Mouse (Mus musculus) heart, postnatal 0 days (tissue): ENCODE measurements around the gene Ppp1r21. TPM values are rescaled to one million over a fixed set of nuclear protein-coding genes. Genes with fewer than 3 reads are reported as not detected.

Experiments
- ATAC-seq: fragments of 200-750 bp; cut with Nextera tagmentation; 2 replicates; pipeline ENCODE4 v1.8.0; 2017; ENCODE audit warnings: low read depth, moderate number of reproducible peaks, moderate library complexity; ENCODE audit not compliant: insufficient read depth
- DNase-seq: peaks from one replicate; pipeline ENCODE4 v3.0.0-alpha.2; 2016; ENCODE audit warnings: low spot score
- H3K27ac ChIP-seq: fragments of 300-500 bp; sonication (generic); 2 replicates; pipeline ENCODE4 v1.5.1; 2014; ENCODE audit warnings: low read depth, mild to moderate bottlenecking
- H3K27me3 ChIP-seq: fragments of 300-500 bp; sonication (generic); 2 replicates; pipeline ENCODE4 v1.6.1; 2014; ENCODE audit warnings: low read length, mixed read lengths; ENCODE audit not compliant: control insufficient read depth, insufficient read depth
- H3K36me3 ChIP-seq: fragments of 300-500 bp; sonication (generic); replicated peaks from 2 replicates; pipeline ENCODE4 v1.6.1; 2014; ENCODE audit warnings: low read length, mixed read lengths; ENCODE audit not compliant: control insufficient read depth, insufficient read depth
- H3K4me1 ChIP-seq: fragments of 300-500 bp; sonication (generic); 2 replicates; pipeline ENCODE4 v1.6.1; 2014; ENCODE audit warnings: antibody characterized with exemption; ENCODE audit not compliant: control insufficient read depth, insufficient read depth
- H3K4me2 ChIP-seq: fragments of 300-500 bp; sonication (generic); 2 replicates; pipeline ENCODE4 v1.6.1; 2014; ENCODE audit warnings: low read depth, mild to moderate bottlenecking, low read length, moderate library complexity
- H3K4me3 ChIP-seq: fragments of 300-500 bp; sonication (generic); 2 replicates; pipeline ENCODE4 v1.5.1; 2014; ENCODE audit warnings: low read depth, low read length
- H3K9ac ChIP-seq: fragments of 300-500 bp; sonication (generic); replicated peaks from 2 replicates; pipeline ENCODE4 v1.6.1; 2014; ENCODE audit warnings: low read depth, low read length, mixed read lengths
- H3K9me3 ChIP-seq: fragments of 300-500 bp; sonication (generic); replicated peaks from 2 replicates; pipeline ENCODE4 v1.6.1; 2016; ENCODE audit warnings: low read length; ENCODE audit not compliant: control insufficient read depth
- CTCF ChIP-seq: IDR thresholded peaks from 2 replicates; pipeline ENCODE4 v1.5.1; 2016; ENCODE audit warnings: antibody characterized with exemption, control low read depth, low read depth
- EP300 ChIP-seq: IDR thresholded peaks from 2 replicates; pipeline ENCODE4 v1.6.1; 2016; ENCODE audit warnings: antibody characterized with exemption, low read depth
- WGBS: fragments of 180-500 bp; shearing (Covaris S2); extraction: QIAGEN DNeasy Blood & Tissue Kit; methylation state at CpG from one replicate; pipeline ENCODE4 v1.1.7; 2014; 5-methylcytosine and 5-hydroxymethylcytosine counted together
- polyA plus RNA-seq: library from polyadenylated mRNA; unstranded; fragments of >200 nt; fragmentation: Nextera tagmentation; extraction: Ambion mirVana; gene quantifications from 2 replicates; pipeline ENCODE4 v1.2.1, GENCODE M21; 2015
- total RNA-seq: library from RNA; depleted of rRNA; stranded (reverse); fragments of >200 nt; gene quantifications from 2 replicates; pipeline ENCODE4 v1.2.3, GENCODE M21; 2014; ENCODE audit warnings: low replicate concordance

The Ppp1r21 gene
- total and polyA plus RNA-seq, 2 experiments from 2014 or later = 5.8 to 5.9 TPM

DNA sequence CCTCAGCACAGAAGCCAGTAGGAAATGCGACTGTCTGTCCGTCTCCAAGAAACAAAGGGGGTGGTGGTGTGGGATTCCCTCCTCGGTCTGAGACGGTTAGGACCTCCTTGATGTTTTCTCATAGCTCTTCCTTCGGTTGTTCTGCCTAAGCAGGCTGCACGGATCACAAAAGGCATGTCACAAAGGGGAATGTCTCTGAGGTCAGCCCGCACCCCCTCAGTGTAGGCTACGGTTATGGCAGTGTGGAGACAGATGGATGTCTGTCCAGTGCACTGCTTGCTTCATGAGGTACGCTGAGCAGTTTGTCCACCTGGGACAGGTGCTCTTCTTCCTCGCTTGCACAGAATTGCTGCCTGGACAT lies 35.2 kb upstream of the Ppp1r21 start:
- H3K9me3 ChIP-seq = no peaks in the 10 kb centered on the region
- DNase-seq (no peak), ATAC-seq (no peak)
- no peak overlapping the region for H3K4me2 ChIP-seq
- H3K9ac ChIP-seq = no peak overlapping the region
- TF ChIP-seq EP300 = no peak
- no peak for TF ChIP-seq CTCF
- H3K36me3 ChIP-seq = peaks cover 23% of the 10 kb centered on the region
- no peaks in the 10 kb centered on the region for H3K27me3 ChIP-seq
- no peaks in the 10 kb centered on the region for H3K4me1 ChIP-seq
- H3K27ac ChIP-seq = no peak overlapping the region
- WGBS = 85% methylated on average over 10 of the region's 10 CpGs
- no peak overlapping the region for H3K4me3 ChIP-seq

DNA sequence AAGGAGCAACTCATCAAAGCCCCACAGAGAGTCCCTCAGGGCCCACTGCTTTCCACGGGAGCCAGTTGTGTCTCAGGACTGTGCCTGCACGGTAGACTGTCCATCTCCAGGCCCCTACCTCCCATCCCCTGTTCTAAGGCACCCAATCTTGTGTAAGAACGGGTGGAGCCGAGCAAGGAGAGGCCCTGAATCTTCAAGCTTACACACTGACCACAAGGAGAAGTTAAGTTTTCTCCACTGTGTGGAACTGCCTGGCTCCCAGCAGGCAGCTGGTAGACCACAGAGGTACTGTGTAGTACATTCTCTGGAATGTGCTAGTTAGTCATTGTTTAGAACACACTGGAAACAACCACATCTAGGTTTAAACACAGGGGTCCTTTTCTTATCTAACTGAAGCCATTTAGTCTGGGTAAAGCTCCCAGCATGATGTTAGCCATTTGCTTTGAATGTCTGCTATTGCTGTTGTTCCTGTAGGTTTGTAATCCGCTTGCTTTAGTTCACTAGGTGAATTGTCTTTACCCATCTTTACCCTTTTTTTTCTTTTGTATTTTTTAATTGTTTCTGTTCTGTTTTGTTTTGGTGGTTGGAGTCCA lies 31.7 kb upstream of the Ppp1r21 start:
- no peak for TF ChIP-seq EP300
- no peak for TF ChIP-seq CTCF
- 83% methylated on average over 5 of the region's 5 CpGs for WGBS
- no peaks in the 10 kb centered on the region for H3K9me3 ChIP-seq
- H3K36me3 ChIP-seq = no peaks in the 10 kb centered on the region
- no peak overlapping the region for H3K4me2 ChIP-seq
- no peaks in the 10 kb centered on the region for H3K27me3 ChIP-seq
- H3K27ac ChIP-seq = no peak overlapping the region
- no peak overlapping the region for H3K4me3 ChIP-seq
- no peaks in the 10 kb centered on the region for H3K4me1 ChIP-seq
- no peak for ATAC-seq
- no peak overlapping the region for H3K9ac ChIP-seq
- no peak for DNase-seq

DNA sequence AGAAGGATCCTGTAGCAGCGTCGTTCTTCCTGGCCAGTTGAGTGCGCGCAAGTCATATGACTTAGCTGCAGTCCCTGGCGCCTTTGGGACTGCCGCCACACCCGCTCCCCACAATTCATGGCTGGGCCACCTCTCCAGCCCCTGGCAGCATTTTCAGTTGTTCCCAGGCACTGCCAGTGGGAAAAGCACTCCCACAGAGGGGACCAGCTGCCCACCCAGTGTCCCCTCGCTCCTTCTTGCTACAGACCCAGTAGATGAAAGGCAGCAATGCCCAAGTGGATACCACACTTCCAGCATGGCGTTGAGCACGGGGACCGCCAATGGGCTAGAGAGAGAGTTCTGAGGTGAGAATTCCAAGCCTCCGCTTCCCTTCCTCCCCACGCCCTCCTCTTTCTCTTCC lies 25.9 kb upstream of the Ppp1r21 start:
- 89% methylated on average over 13 of the region's 13 CpGs for WGBS
- Histone ChIP-seq H3K9me3 (no peaks in the 10 kb centered on the region), H3K4me2 (no peak overlapping the region), H3K27me3 (no peaks in the 10 kb centered on the region), H3K27ac (no peak overlapping the region), H3K4me1 (no peaks in the 10 kb centered on the region), H3K9ac (no peak overlapping the region), H3K36me3 (no peaks in the 10 kb centered on the region), H3K4me3 (no peak overlapping the region)
- DNase-seq (no peak), ATAC-seq (no peak)
- no peak for TF ChIP-seq CTCF
- TF ChIP-seq EP300 = no peak

DNA sequence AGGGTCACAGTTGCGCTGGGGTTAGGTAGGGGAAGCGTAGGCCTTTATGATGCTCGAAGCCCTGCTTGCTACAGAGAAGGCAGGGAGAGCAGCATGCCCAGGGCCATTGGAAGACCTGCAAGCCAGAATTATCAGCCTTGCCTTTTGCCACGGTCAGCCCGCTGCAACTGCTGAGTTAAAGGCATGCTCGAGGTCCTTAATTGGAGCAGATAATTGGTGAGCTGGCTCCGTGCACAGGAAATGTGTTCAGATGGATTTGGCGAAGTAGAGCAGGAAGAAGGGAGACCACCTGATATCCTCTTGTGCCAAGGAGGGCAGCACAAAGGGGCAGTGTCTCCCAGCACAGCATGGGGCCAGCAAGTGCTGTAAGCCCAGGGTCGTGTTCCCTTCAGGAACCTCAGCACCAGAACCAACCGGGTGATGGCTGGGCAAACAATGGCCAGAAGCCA lies 24.6 kb upstream of the Ppp1r21 start:
- Histone ChIP-seq H3K36me3 (no peaks in the 10 kb centered on the region), H3K4me1 (no peaks in the 10 kb centered on the region), H3K4me2 (no peak overlapping the region), H3K27me3 (no peaks in the 10 kb centered on the region), H3K9me3 (no peaks in the 10 kb centered on the region), H3K9ac (no peak overlapping the region), H3K4me3 (no peak overlapping the region), H3K27ac (no peak overlapping the region)
- no peak for DNase-seq
- WGBS = 37% methylated on average over 10 of the region's 10 CpGs
- ATAC-seq = peak; percentile 30; the same call in 1 of the 2 replicates
- TF ChIP-seq CTCF (no peak), EP300 (no peak)

DNA sequence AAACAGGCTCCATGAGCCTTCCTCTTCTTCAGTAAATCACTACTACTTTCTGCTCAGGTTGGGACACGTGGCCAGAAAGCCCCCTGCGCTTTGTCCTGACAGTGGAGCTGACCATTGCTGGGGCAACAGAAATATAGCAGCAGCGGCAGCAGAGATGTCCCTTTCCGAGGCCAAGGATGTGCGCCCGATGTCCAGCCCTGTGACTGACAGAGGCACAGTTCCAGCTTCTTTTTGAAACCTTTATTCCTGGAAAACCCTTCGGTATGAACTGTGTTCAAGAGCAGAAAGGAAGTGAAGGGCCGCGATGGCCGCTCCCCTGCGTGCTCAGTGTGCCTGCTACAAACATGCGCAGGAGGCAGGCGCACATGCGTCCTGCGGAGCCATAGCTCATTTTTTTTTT lies 24.0 kb upstream of the Ppp1r21 start:
- Histone ChIP-seq H3K9ac (no peak overlapping the region), H3K27ac (no peak overlapping the region), H3K4me3 (no peak overlapping the region), H3K9me3 (no peaks in the 10 kb centered on the region), H3K36me3 (no peaks in the 10 kb centered on the region), H3K27me3 (no peaks in the 10 kb centered on the region), H3K4me2 (no peak overlapping the region), H3K4me1 (no peaks in the 10 kb centered on the region)
- ATAC-seq = no peak
- 89% methylated on average over 15 of the region's 15 CpGs for WGBS
- no peak for DNase-seq
- TF ChIP-seq EP300 (no peak), CTCF (no peak)

DNA sequence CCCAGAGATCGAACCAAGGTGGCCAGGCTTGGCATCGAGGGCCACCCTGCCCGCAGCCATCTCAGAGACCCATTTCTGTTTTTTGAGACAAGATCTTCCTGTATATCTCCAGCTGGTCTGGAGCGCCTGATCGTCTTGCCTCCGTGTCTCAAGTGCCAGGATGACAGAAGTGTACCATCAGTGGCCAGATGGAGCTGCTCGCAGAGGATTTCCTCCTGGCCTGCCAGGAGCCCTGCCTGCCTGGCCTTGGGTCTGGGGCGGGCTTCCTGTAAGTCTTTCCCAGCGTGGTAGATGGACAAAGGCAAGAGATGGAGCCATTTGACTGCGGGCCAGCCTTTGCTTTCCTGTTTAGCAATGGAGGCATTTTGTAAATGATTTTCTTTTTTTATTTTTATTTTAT lies 22.5 kb upstream of the Ppp1r21 start:
- no peak overlapping the region for H3K4me3 ChIP-seq
- H3K36me3 ChIP-seq = no peaks in the 10 kb centered on the region
- no peak overlapping the region for H3K9ac ChIP-seq
- H3K27ac ChIP-seq = no peak overlapping the region
- H3K9me3 ChIP-seq = no peaks in the 10 kb centered on the region
- ATAC-seq = no peak
- TF ChIP-seq CTCF (no peak), EP300 (no peak)
- 77% methylated on average over 10 of the region's 10 CpGs for WGBS
- H3K4me2 ChIP-seq = no peak overlapping the region
- DNase-seq = no peak
- H3K27me3 ChIP-seq = no peaks in the 10 kb centered on the region
- H3K4me1 ChIP-seq = no peaks in the 10 kb centered on the region
